In the genomic region with DNA sequence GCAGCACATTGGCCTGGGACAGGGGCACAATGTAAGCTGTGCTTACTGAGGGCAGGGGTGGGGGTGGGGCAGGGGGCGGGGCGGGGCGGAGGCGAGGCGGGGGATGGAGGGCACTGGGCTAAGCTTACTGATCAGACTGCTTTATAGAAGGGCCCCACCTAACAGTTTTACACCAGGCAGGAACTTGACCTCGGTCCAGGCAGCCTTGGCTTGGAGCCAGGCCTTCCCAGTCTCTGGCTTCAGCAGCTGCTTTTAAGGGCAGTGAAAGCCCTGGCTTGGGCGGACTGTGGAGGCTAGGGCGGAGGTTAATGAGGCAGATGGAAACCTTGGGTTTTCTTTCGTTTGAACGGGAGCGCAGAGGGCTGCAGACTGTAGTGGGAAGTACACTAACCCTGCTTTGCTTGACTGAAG, we compare ENCODE assay signal across 7 mouse cellular contexts. TPM values are rescaled to one million over a fixed set of nuclear protein-coding genes. Genes with fewer than 3 reads are reported as not detected.
DNase-seq lines count a peak whose midpoint lies in the region; ATAC-seq and TF ChIP-seq lines count a peak whose summit lies in the region.

No protein-coding gene starts in this region.

- no peak overlapping the region; the same call in 1 of the 2 replicates for H3K9ac ChIP-seq in heart, embryonic 16.5 days (ENCODE audit: low read length)

- peaks cover 69% of the 10 kb centered on the region for H3K27me3 ChIP-seq in forebrain, embryonic 10.5 days (ENCODE audit: poor library complexity, severe bottlenecking)
- H3K27me3 ChIP-seq in heart, embryonic 16.5 days (ENCODE audit: control insufficient read depth, insufficient read depth, low read length), result peaks cover 4% of the 10 kb centered on the region; the same call in 1 of the 2 replicates
- H3K27me3 ChIP-seq in small intestine, adult 2 months (ENCODE audit: control insufficient read depth, insufficient read depth, low read length), result no peaks in the 10 kb centered on the region

- ATAC-seq in heart, embryonic 16.5 days (replicated peaks; ENCODE audit: extremely low read depth, insufficient read depth, low FRiP score), result peak; percentile 82
- ATAC-seq in CD4-positive, CD25-positive, alpha-beta regulatory T cell, adult 4 months, result no peak

- peaks cover 55% of the 10 kb centered on the region for H3K4me1 ChIP-seq in forebrain, embryonic 10.5 days
- peaks cover 25% of the 10 kb centered on the region for H3K4me1 ChIP-seq in heart, embryonic 16.5 days (ENCODE audit: control insufficient read depth, insufficient read depth, low read length)
- H3K4me1 ChIP-seq in small intestine, adult 2 months (ENCODE audit: control insufficient read depth, insufficient read depth, insufficient read length, low read length), result peaks cover 14% of the 10 kb centered on the region

- peak overlapping the region; percentile 36 for H3K4me3 ChIP-seq in forebrain, embryonic 10.5 days
- H3K4me3 ChIP-seq in heart, embryonic 16.5 days (ENCODE audit: low read length), result no peak overlapping the region
- no peak overlapping the region for H3K4me3 ChIP-seq in small intestine, adult 2 months (ENCODE audit: low read depth, low read length)

- TF ChIP-seq POLR2A in small intestine, adult 2 months (IDR thresholded peaks at IDR 0.05; ENCODE audit: low read depth, low read length), result no peak

- peak overlapping the region; percentile 8; the same call in 1 of the 2 replicates for H3K4me2 ChIP-seq in heart, embryonic 16.5 days (ENCODE audit: low read depth, low read length)

- 1% methylated on average over 11 of the region's 11 CpGs for WGBS in forebrain, embryonic 10.5 days
- WGBS in heart, embryonic 16.5 days, result 10% methylated on average over 11 of the region's 11 CpGs
- 16% methylated on average over 11 of the region's 11 CpGs for WGBS in small intestine, adult 2 months

- no peaks in the 10 kb centered on the region for H3K36me3 ChIP-seq in forebrain, embryonic 10.5 days (replicated peaks)
- no peaks in the 10 kb centered on the region for H3K36me3 ChIP-seq in heart, embryonic 16.5 days (ENCODE audit: control insufficient read depth, insufficient read depth)
- H3K36me3 ChIP-seq in small intestine, adult 2 months (ENCODE audit: control insufficient read depth, insufficient read depth, low read length), result no peaks in the 10 kb centered on the region

- no peak for TF ChIP-seq CTCF in small intestine, adult 2 months (IDR thresholded peaks at IDR 0.05; ENCODE audit: extremely low read depth, insufficient read length, insufficient replicate concordance, low read depth, low read length)

- H3K27ac ChIP-seq in forebrain, embryonic 10.5 days, result peak overlapping the region; percentile 78
- H3K27ac ChIP-seq in heart, embryonic 16.5 days (ENCODE audit: low read length), result peak overlapping the region; percentile 46
- H3K27ac ChIP-seq in small intestine, adult 2 months (ENCODE audit: insufficient read depth, low read depth, low read length), result peak overlapping the region; percentile 42; the same call in 1 of the 2 replicates

- no peaks in the 10 kb centered on the region for H3K9me3 ChIP-seq in forebrain, embryonic 10.5 days
- no peaks in the 10 kb centered on the region for H3K9me3 ChIP-seq in heart, embryonic 16.5 days (replicated peaks; ENCODE audit: control insufficient read depth, low read length)

- peak; percentile 93 for DNase-seq in adrenal gland, postnatal 14 days
- peak; percentile 62 for DNase-seq in forebrain, embryonic 10.5 days (ENCODE audit: extremely low spot score, low spot score)
- DNase-seq in kidney, postnatal 10 days, result peak; percentile 95
- peak; percentile 88 for DNase-seq in lung, postnatal 14 days

RNA-seq across cellular contexts. Expression of gene Casc1, which starts 37.0 kb away (rescaled TPM):
- total RNA-seq in adrenal gland, postnatal 14 days (2021), result 0.53 and 0.63 TPM in 2 replicates
- 0.47 and 0.61 TPM in 2 replicates for polyA plus RNA-seq in forebrain, embryonic 10.5 days (2016; fragmentation: Nextera tagmentation; extraction: Ambion mirVana)
- polyA plus RNA-seq in heart, embryonic 16.5 days (2015; fragmentation: Nextera tagmentation; extraction: Ambion mirVana), result 0.53 and 0.74 TPM in 2 replicates
- 0.05 and 0.15 TPM in 2 replicates for polyA plus RNA-seq in small intestine, adult 2 months (2012; rRNA removed)
- under 1 TPM; 0.24 to 0.41 TPM for polyA plus RNA-seq in CD4-positive, CD25-positive, alpha-beta regulatory T cell, adult 4 months (2017; shearing (Covaris generic))

RNA-seq across cellular contexts. Expression of gene Etfrf1, which starts 37.1 kb away (rescaled TPM):
- total RNA-seq in adrenal gland, postnatal 14 days (2021), result 149 and 152 TPM in 2 replicates
- 34.1 and 35.4 TPM in 2 replicates for polyA plus RNA-seq in forebrain, embryonic 10.5 days (2016; fragmentation: Nextera tagmentation; extraction: Ambion mirVana)
- polyA plus RNA-seq in heart, embryonic 16.5 days (2015; fragmentation: Nextera tagmentation; extraction: Ambion mirVana), result 58.1 and 62.0 TPM in 2 replicates
- polyA plus RNA-seq in small intestine, adult 2 months (2012; rRNA removed), result 0.58 and 0.79 TPM in 2 replicates
- 10 to 100 TPM; 26.5 to 31.1 TPM for polyA plus RNA-seq in CD4-positive, CD25-positive, alpha-beta regulatory T cell, adult 4 months (2017; shearing (Covaris generic))

RNA-seq across cellular contexts. Expression of gene Lrmp, which starts 58.3 kb away (rescaled TPM):
- 5.3 and 15.6 TPM in 2 replicates for total RNA-seq in adrenal gland, postnatal 14 days (2021)
- 1.8 and 1.9 TPM in 2 replicates for polyA plus RNA-seq in forebrain, embryonic 10.5 days (2016; fragmentation: Nextera tagmentation; extraction: Ambion mirVana)
- polyA plus RNA-seq in heart, embryonic 16.5 days (2015; fragmentation: Nextera tagmentation; extraction: Ambion mirVana), result 8.5 and 26.3 TPM in 2 replicates
- 11.2 and 17.7 TPM in 2 replicates for polyA plus RNA-seq in small intestine, adult 2 months (2012; rRNA removed)
- 100 to 1,000 TPM; 157 to 238 TPM for polyA plus RNA-seq in CD4-positive, CD25-positive, alpha-beta regulatory T cell, adult 4 months (2017; shearing (Covaris generic))

Comparison
In these comparisons a context has a peak if more than half of its experiments do, and no peak if none do; other contexts are left out.
1. RNA of gene Etfrf1, which starts 37.1 kb away (polyA plus RNA-seq): 58.1 to 62.0 TPM in heart, embryonic 16.5 days, 34.1 to 35.4 TPM in forebrain, embryonic 10.5 days and 26.5 to 31.1 TPM in CD4-positive, CD25-positive, alpha-beta regulatory T cell, adult 4 months; 0.58 to 0.79 TPM in small intestine, adult 2 months; every median in the first group is over 10 times any median in the second.
2. Peak in every context shown above with its lines, with median percentiles within 50 percentile points of each other: DNase-seq and H3K27ac ChIP-seq.